Mouse (Mus musculus): ENCODE measurements around the gene Eif4enif1.
"Not testable (repeated sequence)": the region's sequence is repeated elsewhere in the genome, so short reads cannot be mapped to it uniquely, and the experiment has no call there.

The Eif4enif1 gene

DNA sequence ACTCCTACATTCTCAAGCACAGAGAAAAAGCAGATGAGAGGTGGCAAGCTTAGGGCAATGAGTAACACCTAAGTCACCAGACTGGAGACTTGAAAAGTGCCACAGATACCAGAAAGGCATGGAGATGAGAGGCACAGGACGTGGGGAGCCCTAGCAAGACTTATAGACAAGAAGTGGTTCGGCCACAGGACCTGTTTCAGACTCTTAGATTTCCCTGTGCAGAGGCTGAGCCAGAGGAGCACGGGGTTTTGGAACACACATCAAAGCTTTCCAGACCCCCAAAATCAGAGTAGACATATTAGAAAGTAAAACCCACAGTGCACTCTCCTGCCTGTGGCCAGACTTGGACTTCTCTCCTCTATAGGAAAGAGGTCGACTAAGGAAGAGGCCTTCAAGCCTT, 20.9 kb upstream of the Eif4enif1 start:
- DNase-seq (ENCODE audit: low spot score in 2 of 2): peak; percentile 34 to 59

DNA sequence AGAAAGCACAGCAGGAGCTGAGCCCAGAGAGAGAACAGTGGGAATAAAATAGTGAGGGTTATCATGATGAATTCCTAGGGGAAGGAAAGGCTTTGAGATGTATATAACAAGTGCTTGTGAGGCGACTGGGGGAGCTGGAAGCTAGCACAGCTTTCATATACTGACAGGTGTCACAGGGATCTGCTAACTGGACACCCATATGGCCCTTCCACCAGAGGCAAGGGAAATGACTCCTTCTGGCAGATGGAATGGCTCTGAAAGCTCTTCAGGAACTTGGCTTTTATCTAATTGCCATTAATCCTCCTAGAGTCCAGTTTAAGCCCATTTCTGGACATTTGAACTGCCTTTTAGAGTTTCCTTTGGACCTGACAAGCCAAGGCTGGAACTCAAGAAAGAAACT, 20.2 kb upstream of the Eif4enif1 start:
- DNase-seq (ENCODE audit: low spot score in 2 of 2): not testable (repeated sequence)

DNA sequence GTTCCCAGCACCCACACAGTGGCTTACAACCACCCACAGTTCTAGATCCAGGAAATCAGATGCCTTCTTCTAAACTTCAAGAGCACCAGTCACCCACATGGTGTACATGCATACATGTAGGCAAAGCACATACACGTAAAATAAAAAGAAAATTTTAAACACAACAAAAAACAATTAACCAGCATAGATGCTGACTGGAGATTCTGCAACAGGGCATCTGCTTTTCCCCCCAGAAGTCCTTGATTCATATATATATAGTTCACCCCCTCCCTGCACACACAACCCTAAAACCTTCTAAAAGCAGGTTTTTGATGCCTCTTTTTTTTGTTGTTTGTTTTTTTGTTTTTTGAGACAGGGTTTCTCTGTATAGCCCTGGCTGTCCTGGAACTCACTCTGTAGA, 19.5 kb upstream of the Eif4enif1 start:
- DNase-seq (ENCODE audit: low spot score in 2 of 2): not testable (repeated sequence)

DNA sequence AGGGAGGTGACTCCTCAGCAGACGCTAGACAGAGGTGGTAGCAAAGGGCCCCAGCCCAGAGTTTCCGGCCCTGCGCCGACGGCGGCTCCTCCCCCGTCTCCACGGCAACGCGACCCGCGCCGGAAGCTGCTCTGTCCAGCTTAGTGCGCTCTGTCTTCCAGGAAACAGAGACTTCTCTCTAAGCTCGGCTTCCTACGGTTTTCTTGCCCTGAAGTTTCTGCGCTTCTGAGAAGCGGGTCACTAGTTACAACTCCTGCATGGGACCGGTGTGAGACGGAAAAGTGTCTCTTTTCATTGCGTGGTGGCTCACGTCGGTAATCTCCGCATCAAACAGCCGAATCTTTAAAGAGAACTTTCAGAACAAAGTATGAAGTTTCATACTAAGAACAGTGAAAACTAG, 8.8 kb upstream of the Eif4enif1 start, which contains the start of gene Sfi1:
Gene Sfi1, minus strand, starts transcription at position 101 of the 400 bp plus-strand sequence.
- no peak for DNase-seq (ENCODE audit: low spot score in 2 of 2)

DNA sequence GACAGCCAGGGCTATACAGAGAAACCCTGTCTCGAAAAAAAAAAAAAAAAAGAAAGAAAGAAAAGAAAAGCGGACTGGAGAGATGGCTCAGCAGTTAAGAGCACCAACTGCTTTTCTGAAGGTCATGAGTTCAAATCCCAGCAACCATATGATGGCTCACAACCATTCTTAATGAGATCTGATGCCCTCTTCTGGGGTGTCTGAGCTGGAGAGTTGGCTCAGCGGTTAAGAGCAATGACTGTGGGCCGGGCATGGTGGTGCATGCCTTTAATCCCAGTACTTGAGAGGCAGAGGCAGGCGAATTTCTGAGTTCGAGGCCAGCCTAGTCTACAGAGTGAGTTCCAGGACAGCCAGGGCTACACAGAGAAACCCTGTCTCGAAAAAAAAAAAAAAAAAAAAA, 1.6 kb upstream of the Eif4enif1 start:
- DNase-seq (ENCODE audit: low spot score in 2 of 2): not testable (repeated sequence)

DNA sequence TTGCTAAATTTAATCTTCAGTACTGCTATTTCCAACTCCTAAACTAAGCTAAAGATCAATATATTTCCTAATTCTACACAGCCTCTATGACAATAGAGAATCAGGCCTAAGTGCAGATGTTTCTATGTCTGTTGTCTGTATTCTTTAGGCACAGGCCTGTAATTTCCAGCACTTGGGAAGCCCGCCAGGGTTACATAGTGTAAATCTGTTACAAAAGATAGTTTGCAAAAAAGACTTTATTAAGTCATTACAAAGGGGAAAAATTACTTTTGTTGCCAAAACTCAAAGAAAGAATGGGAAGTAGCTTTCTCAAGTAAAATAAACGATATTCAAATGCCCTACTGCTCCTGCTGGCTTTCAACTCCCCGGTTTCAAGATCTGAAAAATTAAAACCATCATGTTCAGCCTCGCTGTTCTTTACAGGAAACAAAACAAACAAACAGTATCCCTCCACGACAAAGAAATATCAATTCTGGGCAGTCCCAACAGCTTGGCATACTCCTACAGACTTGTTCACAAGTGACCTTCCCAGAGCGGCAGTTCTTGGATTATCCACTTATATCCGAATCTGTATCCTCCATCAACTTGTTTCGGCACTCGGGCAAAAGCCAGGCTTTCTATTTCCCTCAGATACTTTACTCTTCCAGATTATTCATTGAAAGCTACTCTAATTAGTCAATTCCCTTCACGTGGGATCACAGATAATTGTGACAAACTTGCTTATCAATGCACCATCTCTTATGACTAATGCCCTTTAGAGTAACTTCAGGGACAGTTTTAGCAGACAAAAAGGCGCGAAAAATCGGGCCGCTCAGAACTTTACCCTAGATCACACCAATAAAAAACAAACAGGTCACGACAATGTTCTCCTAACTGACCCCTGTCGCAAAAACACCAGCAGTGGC, 614 bp upstream of the Eif4enif1 start:
- DNase-seq (ENCODE audit: low spot score in 2 of 2): no peak

DNA sequence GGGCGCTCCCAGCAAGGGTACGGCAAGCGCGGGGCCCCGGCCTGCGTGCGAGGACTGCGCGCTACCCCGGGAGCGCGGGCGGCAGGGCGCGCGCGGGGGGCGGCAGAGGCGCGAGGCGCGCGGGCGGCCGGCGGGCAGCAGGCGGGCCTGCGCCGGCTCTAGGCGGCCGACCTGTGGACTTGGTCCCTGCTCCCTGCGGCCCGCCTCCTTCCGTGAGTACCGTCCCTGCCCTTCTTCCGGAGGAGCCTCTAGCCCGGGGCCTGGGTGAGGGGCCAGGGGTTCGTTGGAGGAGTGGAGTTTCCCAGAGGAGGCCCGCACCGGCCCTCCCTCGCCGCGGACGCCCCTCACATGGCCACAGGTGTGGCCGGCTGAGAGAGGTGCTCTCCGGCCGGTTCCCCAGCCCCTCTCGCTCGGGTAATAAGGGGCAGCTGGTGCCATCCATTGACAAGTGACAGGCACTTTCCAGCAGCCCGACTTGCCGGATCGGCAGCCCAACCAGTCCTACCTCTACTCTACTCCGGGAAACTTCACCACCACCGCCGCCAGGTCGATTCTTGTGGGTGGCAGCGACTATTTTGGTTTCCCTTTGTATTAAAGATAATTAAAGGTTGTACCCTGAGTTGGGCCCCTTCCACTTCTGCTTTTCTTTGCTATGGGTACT, 719 bp downstream of the Eif4enif1 start:
- DNase-seq (ENCODE audit: low spot score in 2 of 2): peak; percentile 36 to 37

DNA sequence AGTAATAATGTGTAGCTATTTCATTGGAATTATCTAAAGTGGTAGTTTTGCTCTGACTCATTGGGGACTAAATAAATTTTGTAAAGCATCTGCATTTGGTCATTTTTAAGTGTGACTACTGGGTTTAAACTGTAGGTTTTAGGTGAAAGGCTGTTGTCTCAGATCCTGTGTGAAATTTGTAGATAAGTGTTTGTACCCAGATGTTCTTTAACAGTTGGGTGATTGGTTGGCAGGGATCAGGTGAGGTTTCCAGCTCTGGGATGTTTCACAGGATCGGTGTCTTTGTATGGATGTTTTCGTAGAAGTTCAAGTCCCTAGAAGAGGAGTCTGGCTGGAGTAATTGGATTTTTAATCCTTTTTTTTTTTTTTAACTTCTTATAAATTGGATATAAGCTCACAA, 1.6 kb downstream of the Eif4enif1 start:
- DNase-seq (ENCODE audit: low spot score in 2 of 2): no peak

DNA sequence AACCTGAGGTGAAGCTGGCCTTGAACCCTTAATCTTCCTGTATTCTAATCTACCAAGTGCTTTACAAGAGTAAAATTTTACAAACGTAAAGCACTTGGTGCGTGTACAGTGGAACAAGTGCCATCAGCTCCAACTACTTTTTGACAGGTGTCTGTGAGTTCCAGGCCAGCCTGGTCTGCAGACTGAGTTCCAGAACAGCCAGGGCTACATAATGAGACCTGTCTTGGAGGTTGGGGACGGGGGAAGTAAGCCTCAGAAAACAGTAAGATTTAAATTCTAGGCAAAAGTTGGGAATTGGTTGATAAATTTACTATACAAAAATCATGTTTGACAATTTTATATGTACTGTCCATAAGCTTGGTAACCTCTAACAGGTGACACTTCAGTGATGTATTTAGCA, 3.0 kb downstream of the Eif4enif1 start:
- no peak for DNase-seq (ENCODE audit: low spot score in 2 of 2)

DNA sequence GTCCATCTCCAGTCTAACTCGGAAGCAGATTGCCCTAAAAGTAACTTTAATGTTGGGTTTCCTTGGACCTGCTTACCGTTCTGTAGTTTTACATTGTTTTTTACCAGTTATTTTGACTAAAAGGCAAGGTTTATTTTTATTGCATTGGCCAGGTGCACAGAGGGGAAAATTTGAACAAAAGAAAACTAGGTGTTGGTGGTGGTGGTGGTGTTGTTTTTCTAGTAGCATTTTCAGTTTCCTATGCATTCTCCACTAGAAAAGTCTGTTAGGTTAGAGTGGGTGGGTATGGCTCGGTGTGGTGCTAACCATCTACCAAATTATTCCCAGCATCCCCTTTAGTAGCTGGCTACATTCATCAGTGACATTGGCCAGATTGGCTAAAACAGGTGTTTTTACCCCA, 4.6 kb downstream of the Eif4enif1 start:
- no peak for DNase-seq (ENCODE audit: low spot score in 2 of 2)

DNA sequence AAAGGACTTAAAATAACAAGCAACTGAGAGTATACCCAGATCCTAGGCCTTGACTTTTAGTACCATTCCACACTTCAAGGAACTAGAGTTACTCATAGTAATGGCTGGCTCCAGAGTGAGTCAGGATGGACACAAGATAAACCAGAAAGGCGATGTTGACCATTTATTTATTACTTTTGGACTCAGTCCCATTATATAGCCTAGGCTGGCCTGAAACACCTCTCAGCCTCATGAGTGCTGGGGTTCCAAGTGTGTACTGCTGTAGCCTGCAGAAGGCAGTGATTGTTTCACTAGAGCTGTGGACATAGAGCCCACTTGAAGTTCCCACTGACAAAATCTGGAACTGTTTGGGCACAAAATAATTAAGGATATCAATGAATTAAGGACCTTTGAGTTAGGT, 10.3 kb downstream of the Eif4enif1 start:
- no peak for DNase-seq (ENCODE audit: low spot score in 2 of 2)

DNA sequence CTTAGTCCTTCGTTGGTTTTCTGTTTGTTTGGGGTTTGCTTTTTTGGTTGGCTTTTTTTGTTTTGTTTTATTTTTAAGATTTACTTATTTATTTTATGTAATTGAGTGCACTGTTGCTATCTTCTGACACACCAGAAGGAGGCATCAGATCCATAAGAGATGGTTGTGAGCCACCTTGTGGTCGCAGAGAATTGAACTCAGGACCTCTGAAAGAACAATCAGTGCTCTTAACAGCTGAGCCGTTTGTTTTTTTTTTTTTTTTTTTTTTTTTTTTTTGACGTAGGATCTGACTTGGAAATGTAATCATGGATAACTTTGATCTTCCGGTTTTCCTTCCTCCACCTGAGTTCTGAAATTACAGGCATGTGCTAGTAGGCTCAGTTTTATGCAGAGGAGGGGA, 20.9 kb downstream of the Eif4enif1 start:
- DNase-seq (ENCODE audit: low spot score in 2 of 2): no peak

DNA sequence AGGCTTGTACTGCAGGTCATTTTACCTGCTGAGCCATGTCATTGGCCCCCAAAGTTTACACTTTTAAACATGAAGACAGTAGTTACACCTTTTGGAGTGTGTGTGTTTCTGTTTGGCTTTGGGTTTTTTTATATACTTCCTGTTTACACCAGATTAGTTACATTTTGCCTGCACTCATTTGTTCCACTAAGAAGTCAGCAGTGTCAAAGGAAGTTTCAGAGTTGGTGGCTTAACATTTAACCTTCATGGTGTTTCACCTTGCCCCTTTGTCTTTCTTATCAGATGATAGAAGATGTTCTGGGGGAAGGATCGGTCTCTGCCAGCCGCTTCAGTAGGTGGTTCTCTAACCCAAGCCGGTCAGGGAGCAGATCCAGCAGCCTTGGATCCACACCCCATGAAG, 24.9 kb downstream of the Eif4enif1 start:
- DNase-seq (ENCODE audit: low spot score in 2 of 2): no peak

DNA sequence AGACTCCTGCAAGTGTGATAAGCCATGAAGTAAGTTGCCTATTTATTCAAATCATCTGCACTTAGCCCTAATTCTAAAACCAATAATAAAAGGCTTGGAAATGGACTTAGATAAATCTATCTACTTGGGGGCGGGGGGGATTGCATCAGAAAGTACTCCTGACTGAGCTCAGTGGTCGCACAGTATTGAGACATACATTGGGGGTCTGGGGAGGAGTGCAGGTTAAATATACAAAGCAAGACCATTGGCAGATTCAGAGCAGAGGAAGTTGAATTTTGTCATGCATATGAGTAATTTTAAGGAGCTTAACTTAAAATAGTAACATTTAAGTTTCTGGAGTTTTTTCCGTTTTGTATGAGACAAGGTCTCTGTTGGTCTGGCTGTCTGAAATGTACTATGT, 30.1 kb downstream of the Eif4enif1 start:
- no peak for DNase-seq (ENCODE audit: low spot score in 2 of 2)

DNA sequence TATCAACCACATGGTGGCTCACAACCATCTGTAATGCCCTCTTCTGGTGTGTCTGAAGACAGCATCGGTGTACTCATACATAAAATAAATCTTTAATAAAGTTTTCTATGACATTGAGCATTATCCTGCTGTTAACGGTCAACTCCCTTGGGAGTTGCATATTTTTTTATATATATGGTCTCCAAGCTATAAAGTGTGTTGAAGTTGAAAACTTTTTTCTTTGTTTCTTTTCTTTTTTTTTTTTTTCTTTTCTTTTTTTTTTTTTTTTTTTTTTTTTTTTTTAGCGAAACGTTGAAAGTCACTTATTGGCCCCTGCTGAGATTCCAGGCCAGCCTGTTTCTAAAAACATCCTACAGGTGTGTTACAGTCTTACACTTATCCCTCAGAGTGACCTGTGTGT, 31.5 kb downstream of the Eif4enif1 start:
- DNase-seq (ENCODE audit: low spot score in 2 of 2): no peak

DNA sequence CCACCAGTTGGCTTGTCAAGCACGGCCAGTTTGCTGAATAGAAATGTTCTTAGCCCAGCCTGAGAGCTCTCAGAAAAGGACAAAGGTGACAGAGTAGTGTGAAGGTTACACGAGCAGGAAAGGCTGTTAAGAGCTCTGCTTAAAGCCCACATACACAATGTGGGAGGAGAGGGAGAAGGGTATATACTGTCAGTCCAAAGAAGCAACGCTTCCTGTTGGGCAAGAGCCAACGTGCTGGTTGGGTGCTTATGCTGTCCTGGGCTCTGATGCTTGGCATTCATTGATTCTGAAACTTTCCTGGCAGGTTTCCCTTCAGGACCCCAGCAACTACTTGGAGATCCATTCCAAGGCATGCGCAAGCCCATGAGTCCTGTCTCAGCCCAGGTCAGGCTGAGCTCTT, 33.1 kb downstream of the Eif4enif1 start:
- DNase-seq (ENCODE audit: low spot score in 2 of 2): no peak

DNA sequence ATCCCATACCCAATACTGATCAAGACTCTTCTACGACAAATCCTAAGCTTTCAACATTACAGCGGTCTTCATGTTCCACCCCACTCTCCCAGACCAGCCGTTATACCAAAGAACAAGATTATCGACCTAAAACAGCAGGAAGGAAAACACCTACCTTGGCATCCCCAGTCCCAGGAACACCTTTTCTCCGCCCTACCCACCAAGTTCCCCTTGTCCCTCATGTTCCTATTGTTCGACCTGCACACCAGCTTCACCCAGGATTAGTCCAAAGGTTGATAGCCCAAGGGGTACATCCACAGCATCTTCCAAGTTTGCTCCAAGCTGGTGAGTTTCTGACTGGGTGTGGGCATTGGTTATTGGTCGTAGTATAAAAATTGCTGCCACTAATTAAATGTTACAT, 40.2 kb downstream of the Eif4enif1 start:
- DNase-seq (ENCODE audit: low spot score in 2 of 2): no peak

DNA sequence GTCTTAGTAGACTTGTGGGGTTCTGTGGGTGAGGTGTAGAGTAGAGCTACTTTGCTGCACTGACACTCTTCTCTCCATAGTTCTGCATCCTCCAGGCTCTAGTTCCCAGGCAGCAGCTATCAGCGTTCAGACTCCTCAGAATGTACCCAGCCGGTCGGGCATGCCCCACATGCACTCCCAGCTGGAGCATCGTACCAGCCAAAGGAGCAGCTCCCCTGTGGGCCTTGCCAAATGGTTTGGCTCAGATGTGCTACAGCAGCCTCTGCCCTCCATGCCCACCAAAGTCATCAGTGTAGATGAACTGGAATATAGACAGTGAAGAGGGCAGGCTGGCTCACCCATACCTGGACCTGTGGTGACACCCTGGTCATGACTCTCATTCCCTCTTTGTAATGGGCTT, 41.6 kb downstream of the Eif4enif1 start:
- no peak for DNase-seq (ENCODE audit: low spot score in 2 of 2)

DNA sequence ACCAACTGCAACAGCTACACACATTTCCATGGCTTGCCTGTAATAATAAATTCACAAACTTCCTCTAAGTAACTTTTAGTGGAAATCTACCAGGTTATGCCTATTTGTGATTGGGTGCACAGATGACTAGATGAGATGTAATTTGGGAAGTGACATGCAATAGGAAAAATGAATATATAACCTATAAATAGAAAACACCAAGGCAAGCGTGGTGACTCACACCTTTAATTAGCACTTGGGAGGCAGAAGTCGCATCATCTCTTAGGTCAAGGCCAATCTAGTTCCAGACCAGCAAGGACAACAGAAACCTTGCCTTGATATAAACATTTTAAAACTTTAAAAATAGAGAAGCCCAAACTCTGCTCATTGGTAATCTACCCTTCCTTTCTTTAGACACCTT, 45.2 kb downstream of the Eif4enif1 start:
- DNase-seq (ENCODE audit: low spot score in 2 of 2): no peak

DNA sequence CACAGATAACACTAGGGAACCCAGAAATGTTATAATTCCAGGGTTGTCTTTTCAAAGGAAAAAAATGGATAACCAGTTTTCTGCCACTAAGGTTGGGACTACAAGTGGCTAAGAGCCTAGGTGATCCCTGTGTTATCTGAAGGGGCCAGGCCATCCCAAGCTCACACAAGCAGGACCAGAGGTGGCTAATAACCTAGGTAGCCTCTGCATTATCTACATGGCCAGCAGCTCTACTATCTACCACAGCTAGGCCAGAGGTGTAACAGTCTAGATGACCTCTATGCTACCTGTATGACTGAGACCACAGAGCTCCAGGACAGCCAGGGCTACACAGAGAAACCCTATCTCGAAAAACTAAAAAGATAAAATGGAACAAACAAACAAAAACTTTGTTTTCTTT, 57.3 kb downstream of the Eif4enif1 start:
- DNase-seq (ENCODE audit: low spot score in 2 of 2): no peak

DNA sequence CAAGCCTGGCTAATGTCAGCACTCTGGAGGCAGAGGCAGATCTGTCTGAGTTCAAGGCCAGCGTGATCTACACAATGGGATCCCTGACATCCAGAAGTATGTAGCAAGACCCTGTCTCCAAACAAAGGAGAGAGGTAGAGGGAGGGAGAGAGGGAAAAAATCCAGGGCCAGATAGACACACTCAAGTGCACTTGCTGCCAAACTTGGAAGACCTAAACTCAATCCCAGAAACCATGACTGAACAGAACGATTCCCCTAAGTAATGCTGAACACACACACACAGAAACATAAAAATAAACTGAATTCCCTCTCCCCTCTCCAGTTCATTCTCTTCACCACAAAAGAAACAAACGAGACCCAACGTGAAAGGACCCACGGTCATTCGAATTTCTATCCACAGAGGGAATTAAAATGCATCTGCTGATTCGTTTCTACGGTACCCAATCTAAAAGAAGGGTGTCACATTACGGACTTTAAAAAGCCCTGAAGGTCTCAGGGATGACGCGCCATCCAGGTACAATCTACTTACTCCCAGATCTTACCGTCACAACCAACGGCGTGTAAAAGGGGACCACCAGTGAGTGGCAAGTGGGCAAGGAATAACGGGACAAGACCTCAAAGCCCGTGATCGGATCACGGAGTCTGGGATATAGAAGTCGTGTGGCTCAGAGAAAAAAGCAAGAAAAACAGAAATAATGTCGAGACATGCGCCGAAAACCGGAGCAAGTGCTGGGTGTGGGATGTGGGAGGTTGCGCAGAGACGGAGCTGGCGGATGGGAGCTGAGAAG, 63.3 kb downstream of the Eif4enif1 start:
- DNase-seq (ENCODE audit: low spot score in 2 of 2): no peak

DNA sequence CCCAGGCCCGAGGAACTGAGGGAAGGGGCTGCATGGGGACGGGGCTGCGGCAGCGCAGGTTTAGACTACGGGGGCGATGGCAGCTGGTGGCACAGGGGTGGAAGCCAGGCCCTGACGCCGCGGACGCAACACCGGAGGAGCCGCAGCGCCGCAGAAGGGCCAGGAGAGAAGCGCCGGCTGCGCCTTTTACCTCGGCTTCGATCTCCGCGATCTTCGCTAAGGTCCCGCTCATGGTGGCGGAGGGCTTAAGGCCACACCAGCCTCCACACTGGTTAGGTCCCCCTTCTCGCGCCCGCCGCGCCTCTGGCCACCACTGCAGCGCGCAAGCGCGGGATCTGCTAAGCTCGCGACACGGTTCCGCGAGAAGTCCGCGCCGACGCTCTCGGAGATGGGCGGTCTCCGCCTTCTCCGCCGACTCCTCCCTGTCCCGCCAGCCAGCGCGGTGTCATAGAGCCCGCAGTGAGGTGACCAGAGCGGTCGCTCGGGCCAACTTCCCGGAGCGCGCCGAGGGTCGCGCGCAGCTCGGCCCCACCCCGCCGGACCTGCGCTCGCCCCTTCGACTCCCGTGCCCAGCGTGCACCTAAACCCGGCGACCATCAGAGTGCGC, 64.0 kb downstream of the Eif4enif1 start, which contains the start of gene Drg1:
Gene Drg1, minus strand, starts transcription at position 337 of the 607 bp plus-strand sequence.
- DNase-seq (ENCODE audit: low spot score in 2 of 2): peak; percentile 91
